Mouse (Mus musculus) cerebellum, adult 2 months (tissue): ENCODE measurements around the gene Trim7.

Source experiments
- CTCF ChIP-seq: fragments of 200-500 bp; IDR thresholded peaks from 2 replicates; pipeline ENCODE4 v1.5.1; 2011; ENCODE audit warnings: low read depth, mild to moderate bottlenecking, control low read depth, low read length, moderate library complexity, borderline replicate concordance; ENCODE audit not compliant: insufficient read depth
- POLR2A ChIP-seq: fragments of 200-500 bp; IDR thresholded peaks from 2 replicates; pipeline ENCODE4 v1.6.1; 2011; ENCODE audit warnings: low read length, control low read depth, borderline replicate concordance; ENCODE audit not compliant: insufficient read depth

DNA sequence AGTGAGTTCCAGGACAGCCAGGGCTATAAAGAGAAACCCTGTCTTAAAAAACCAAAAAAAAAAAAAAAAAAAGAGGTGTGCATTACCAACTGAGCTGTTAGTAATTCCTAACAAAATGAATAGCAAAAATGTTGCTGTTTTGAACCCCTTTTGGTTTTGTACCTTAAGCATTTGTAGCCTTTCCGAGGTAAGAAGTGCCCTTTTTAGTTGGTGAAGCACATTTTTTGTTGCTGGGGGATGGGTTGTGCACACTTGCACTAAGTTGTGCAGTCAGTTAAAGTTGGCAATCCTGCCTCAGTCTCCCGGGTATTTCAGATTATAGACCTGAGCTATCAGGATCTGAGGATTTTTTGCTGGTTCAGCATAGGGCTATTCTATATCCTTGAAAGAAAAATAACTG is 21.0 kb upstream of the Trim7 start:
- TF ChIP-seq CTCF (no peak), POLR2A (no peak)
